Mouse (Mus musculus) MEL (cell line): Measurements from ENCODE around the gene Vps33a.

Experiments used
- CTCF ChIP-seq, 3 experiments: IDR thresholded peaks in 2 of 3; conservative IDR thresholded peaks in 1 of 3; 2 replicates each; pipeline ENCODE4 v1.5.1; 2011 to 2012; ENCODE audit warnings: low read length in 3 of 3, low read depth in 2 of 3, mild to moderate bottlenecking in 2 of 3, improper control_type of control experiment in 1 of 3, inconsistent platforms in 1 of 3, mixed read lengths in 1 of 3, moderate library complexity in 1 of 3; ENCODE audit not compliant: control insufficient read depth in 1 of 3, insufficient read depth in 1 of 3, poor library complexity in 1 of 3, severe bottlenecking in 1 of 3
- ELF1 ChIP-seq: IDR thresholded peaks from 2 replicates; pipeline ENCODE4 v1.6.1; 2014; ENCODE audit warnings: low read depth, mild to moderate bottlenecking, inconsistent platforms, low read length, improper control_type of control experiment, moderate library complexity
- MAX ChIP-seq: IDR thresholded peaks from 2 replicates; pipeline ENCODE4 v1.6.1; 2011; ENCODE audit warnings: low read length, improper control_type of control experiment
- TBP ChIP-seq: IDR thresholded peaks from 2 replicates; pipeline ENCODE4 v1.8.0; 2011; ENCODE audit warnings: low read depth, low read length, improper control_type of control experiment

DNA sequence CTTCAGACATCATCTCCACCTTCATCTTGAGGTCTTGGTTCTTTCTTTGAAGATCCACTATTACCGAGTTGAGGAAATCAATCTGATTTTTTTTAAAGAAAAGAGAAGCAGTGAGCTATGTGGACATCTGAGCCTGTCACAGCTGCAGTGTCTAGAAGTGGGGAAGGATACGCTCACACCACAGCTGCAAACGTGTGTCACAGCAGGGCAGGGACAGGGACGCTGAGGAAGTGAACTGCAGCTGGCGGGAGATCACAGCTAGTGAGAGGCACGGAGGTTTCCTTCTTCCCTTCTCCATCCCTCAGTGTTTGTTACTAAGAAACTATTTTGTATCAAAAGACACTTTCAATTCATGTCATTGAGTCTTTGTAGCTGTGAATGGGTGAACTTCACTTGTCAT is 7.2 kb upstream of the Vps33a start:
- TF ChIP-seq CTCF (IDR thresholded peaks at IDR 0.05 in 2 of 3, conservative IDR thresholded peaks at IDR 0.05 in 1 of 3; ENCODE audit: control insufficient read depth in 1 of 3, insufficient read depth in 1 of 3, low read depth in 2 of 3, low read length in 3 of 3, poor library complexity in 1 of 3, severe bottlenecking in 1 of 3) (no peak), MAX (no peak), TBP (no peak), ELF1 (no peak)
